Mouse (Mus musculus) myocyte (in vitro differentiated cells): ENCODE data around the gene Ptprd. TPM values are rescaled to one million over a fixed set of nuclear protein-coding genes. Genes with fewer than 3 reads are reported as not detected.

Experiments
- H3K27me3 ChIP-seq: one replicate; pipeline ENCODE4 v1.6.1; 2011; ENCODE audit not compliant: control insufficient read depth, insufficient read depth, insufficient read length
- H3K36me3 ChIP-seq: one replicate; pipeline ENCODE4 v1.6.1; 2011; ENCODE audit not compliant: control insufficient read depth, insufficient read depth
- H3K4me2 ChIP-seq: one replicate; pipeline ENCODE4 v1.6.1; 2011; ENCODE audit warnings: low read depth, control low read depth
- H3K4me3 ChIP-seq: one replicate; pipeline ENCODE4 v1.5.1; 2011; ENCODE audit warnings: mild to moderate bottlenecking, control low read depth, moderate library complexity
- H3K79me2 ChIP-seq: one replicate; pipeline ENCODE4 v1.6.1; 2011; ENCODE audit not compliant: control insufficient read depth, insufficient read depth
- H3ac ChIP-seq: one replicate; pipeline ENCODE4 v1.6.1; 2011; ENCODE audit not compliant: control insufficient read depth, insufficient read length
- CEBPB ChIP-seq: IDR thresholded peaks from 2 replicates; pipeline ENCODE4 v1.6.1; 2011; ENCODE audit warnings: mild to moderate bottlenecking, moderate library complexity; ENCODE audit not compliant: poor library complexity, insufficient read depth, severe bottlenecking
- E2F4 ChIP-seq: IDR thresholded peaks from one replicate; pipeline ENCODE4 v1.6.1; 2011; ENCODE audit warnings: mild to moderate bottlenecking, control low read depth, moderate library complexity; ENCODE audit not compliant: insufficient read depth
- MAX ChIP-seq: IDR thresholded peaks from one replicate; pipeline ENCODE4 v1.6.1; 2011; ENCODE audit warnings: low read depth, mild to moderate bottlenecking, control low read depth
- MYOD1 ChIP-seq, 3 experiments: IDR thresholded peaks; one replicate each; pipeline ENCODE4 v1.6.1; 2011; ENCODE audit warnings: control low read depth in 2 of 3, low read depth in 2 of 3, mild to moderate bottlenecking in 2 of 3, moderate library complexity in 1 of 3; ENCODE audit not compliant: insufficient read length in 2 of 3, control insufficient read depth in 1 of 3
- MYOG ChIP-seq, 3 experiments: IDR thresholded peaks; one replicate each; pipeline ENCODE4 v1.6.1; 2011; ENCODE audit warnings: control low read depth in 2 of 3, low read depth in 2 of 3, mild to moderate bottlenecking in 2 of 3; ENCODE audit not compliant: insufficient read length in 2 of 3, control insufficient read depth in 1 of 3, insufficient read depth in 1 of 3
- POLR2A ChIP-seq: IDR thresholded peaks from one replicate; pipeline ENCODE4 v1.6.1; 2011; ENCODE audit warnings: low read depth, mild to moderate bottlenecking, control low read depth, moderate library complexity; ENCODE audit not compliant: insufficient read length
- POLR2AphosphoS2 ChIP-seq: IDR thresholded peaks from one replicate; pipeline ENCODE4 v1.6.1; 2011; ENCODE audit warnings: low read depth, control low read depth; ENCODE audit not compliant: insufficient read length
- REST ChIP-seq: IDR thresholded peaks from one replicate; pipeline ENCODE4 v1.6.1; 2011; ENCODE audit warnings: mild to moderate bottlenecking, control low read depth, moderate library complexity; ENCODE audit not compliant: insufficient read depth, insufficient read length
- SRF ChIP-seq: IDR thresholded peaks from one replicate; pipeline ENCODE4 v1.6.1; 2011; ENCODE audit warnings: low read depth; ENCODE audit not compliant: control insufficient read depth, insufficient read length
- TCF12 ChIP-seq: IDR thresholded peaks from one replicate; pipeline ENCODE4 v1.6.1; 2011; ENCODE audit warnings: mild to moderate bottlenecking, control low read depth; ENCODE audit not compliant: poor library complexity, insufficient read depth, severe bottlenecking
- TCF3 ChIP-seq: IDR thresholded peaks from one replicate; pipeline ENCODE4 v1.6.1; 2011; ENCODE audit warnings: low read depth, control low read depth; ENCODE audit not compliant: insufficient read length
- USF1 ChIP-seq: IDR thresholded peaks from one replicate; pipeline ENCODE4 v1.6.1; 2011; ENCODE audit warnings: low read depth, mild to moderate bottlenecking, control low read depth, moderate library complexity
- polyA plus RNA-seq: library from polyadenylated mRNA; unstranded; fragments of >200 nt; fragmentation: generic; extraction: Trizol; gene quantifications from one replicate; pipeline ENCODE4 v1.2.1, GENCODE M21; 2012; ENCODE audit warnings: missing spikeins

Gene Ptprd
- polyA plus RNA-seq, 1 experiment, result 2.9 TPM

- H3K4me2 ChIP-seq, result no peak overlapping the region
- H3K79me2 ChIP-seq, result no peaks in the 10 kb centered on the region
- no peaks in the 10 kb centered on the region for H3K36me3 ChIP-seq
- H3K27me3 ChIP-seq, result no peaks in the 10 kb centered on the region
- no peak for TF ChIP-seq TCF12
- TF ChIP-seq MAX, result no peak
- TF ChIP-seq POLR2A, result no peak
- no peak for TF ChIP-seq E2F4
- TF ChIP-seq POLR2AphosphoS2, result no peak
- TF ChIP-seq CEBPB, result no peak
- H3ac ChIP-seq, result no peak overlapping the region
- no peak overlapping the region for H3K4me3 ChIP-seq
These were observed 2187.3 kb downstream of the Ptprd start for GRCm38 (mm10) chr4:76024502-76024821.

DNA sequence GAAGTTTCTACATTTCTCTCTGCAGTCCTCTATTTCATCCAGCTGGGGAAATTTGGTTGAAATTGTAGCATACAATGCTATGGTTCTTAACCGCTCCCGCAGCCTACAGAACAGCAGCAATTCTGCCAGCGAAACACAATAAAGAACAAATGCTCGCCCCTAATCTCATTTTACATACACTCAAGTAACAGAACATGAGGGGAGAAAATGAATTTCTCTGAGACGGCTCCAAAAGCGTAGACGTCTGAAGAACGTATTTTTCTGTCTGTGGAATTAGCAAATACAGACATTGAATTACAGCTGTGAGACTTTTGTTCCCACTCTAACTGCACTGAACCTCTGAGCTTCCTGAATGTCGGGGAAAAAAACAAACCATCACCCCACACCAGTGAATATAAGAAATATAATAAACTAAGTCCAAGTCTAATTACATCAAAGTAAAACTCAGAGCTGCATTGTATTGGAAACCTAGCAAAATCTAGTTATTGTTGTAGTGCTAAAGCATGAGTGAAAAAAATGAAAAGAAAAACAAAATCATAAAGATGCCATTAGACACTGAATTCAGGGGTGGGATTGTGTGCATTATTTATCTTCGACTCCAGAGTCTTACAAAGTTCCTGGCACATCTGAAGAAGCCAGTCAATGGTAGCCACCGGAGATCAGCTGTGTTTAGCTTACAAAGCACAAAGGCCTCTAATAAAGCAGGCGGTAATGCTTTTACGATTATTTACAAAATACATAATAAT, 2187.8 kb downstream of the Ptprd start:
- Histone ChIP-seq H3K4me2 (no peak overlapping the region), H3ac (no peak overlapping the region), H3K36me3 (no peaks in the 10 kb centered on the region), H3K27me3 (no peaks in the 10 kb centered on the region), H3K79me2 (no peaks in the 10 kb centered on the region), H3K4me3 (no peak overlapping the region)
- TF ChIP-seq USF1 (no peak), REST (no peak), CEBPB (no peak), POLR2A (no peak), TCF12 (no peak), MYOD1 (IDR thresholded peaks at IDR 0.05; ENCODE audit: control insufficient read depth in 1 of 3, insufficient read length in 2 of 3, low read depth in 2 of 3) (no peak), E2F4 (no peak)

DNA sequence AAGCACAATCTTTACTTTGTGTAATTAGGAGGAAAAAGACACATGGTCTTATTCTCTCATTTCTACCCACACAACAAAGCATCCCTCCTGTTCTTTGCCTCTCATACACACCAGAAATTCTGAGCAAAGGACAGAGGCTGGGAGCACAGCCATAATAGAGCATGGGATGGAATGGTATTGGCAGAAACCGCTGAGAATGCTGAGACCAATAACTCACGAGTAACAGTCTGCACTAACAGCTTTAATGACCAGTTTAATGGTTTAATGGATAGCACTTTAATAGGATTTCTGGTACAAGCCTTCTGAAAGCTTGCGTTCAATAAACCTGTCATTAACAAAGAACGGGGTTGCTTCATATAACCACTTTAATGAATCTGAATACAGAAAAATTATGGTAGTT, 2190.1 kb downstream of the Ptprd start:
- Histone ChIP-seq H3K27me3 (no peaks in the 10 kb centered on the region), H3K4me3 (no peak overlapping the region), H3K4me2 (no peak overlapping the region), H3K79me2 (no peaks in the 10 kb centered on the region), H3ac (no peak overlapping the region), H3K36me3 (no peaks in the 10 kb centered on the region)
- TF ChIP-seq POLR2A (no peak), MAX (no peak), E2F4 (no peak), REST (no peak), CEBPB (no peak), USF1 (no peak), MYOG (IDR thresholded peaks at IDR 0.05; ENCODE audit: control insufficient read depth in 1 of 3, insufficient read depth in 1 of 3, insufficient read length in 2 of 3, low read depth in 2 of 3) (no peak), MYOD1 (IDR thresholded peaks at IDR 0.05; ENCODE audit: control insufficient read depth in 1 of 3, insufficient read length in 2 of 3, low read depth in 2 of 3) (no peak), SRF (no peak), TCF12 (no peak), POLR2AphosphoS2 (no peak), TCF3 (no peak)

DNA sequence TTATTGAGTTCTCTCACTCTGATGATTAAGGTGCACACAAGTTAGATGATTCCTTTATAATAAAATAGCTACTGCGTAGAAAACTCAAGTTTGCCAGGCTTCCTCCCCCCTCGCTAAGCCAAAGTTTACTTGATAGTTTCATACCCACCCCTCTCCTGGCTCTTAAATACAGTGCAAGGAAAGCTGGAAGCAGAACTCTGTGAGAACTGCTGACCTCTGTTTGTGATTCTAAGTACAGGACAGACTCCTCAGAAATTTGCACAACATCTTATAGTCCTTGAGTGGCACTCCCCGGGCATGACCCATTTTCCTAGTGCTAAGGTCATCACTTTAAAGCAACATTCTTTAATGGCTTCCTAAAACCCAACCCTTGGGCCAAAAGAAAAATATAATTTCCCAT, 2196.7 kb downstream of the Ptprd start:
- Histone ChIP-seq H3K27me3 (no peaks in the 10 kb centered on the region), H3K79me2 (no peaks in the 10 kb centered on the region), H3K36me3 (no peaks in the 10 kb centered on the region), H3K4me2 (peak overlapping the region; percentile 4), H3K4me3 (no peak overlapping the region), H3ac (no peak overlapping the region)
- no peak for TF ChIP-seq TCF12
- TF ChIP-seq USF1, result no peak
- TF ChIP-seq SRF, result no peak
- TF ChIP-seq TCF3, result no peak
- TF ChIP-seq MAX, result no peak
- no peak for TF ChIP-seq REST
- TF ChIP-seq E2F4, result no peak
- no peak for TF ChIP-seq MYOG (IDR thresholded peaks at IDR 0.05; ENCODE audit: control insufficient read depth in 1 of 3, insufficient read depth in 1 of 3, insufficient read length in 2 of 3, low read depth in 2 of 3)
- no peak for TF ChIP-seq CEBPB
- no peak for TF ChIP-seq MYOD1 (IDR thresholded peaks at IDR 0.05; ENCODE audit: control insufficient read depth in 1 of 3, insufficient read length in 2 of 3, low read depth in 2 of 3)
- TF ChIP-seq POLR2AphosphoS2, result no peak
- TF ChIP-seq POLR2A, result no peak
